Mouse (Mus musculus) effector memory CD4-positive, alpha-beta T cell, adult 7 months (primary cell): ENCODE results near the gene Rnf2. TPM values are rescaled to one million over a fixed set of nuclear protein-coding genes. Genes with fewer than 3 reads are reported as not detected.

Source experiments
- polyA plus RNA-seq: library from polyadenylated mRNA; unstranded; fragments of 100-300 nt; shearing (Covaris generic); gene quantifications from one replicate; pipeline ENCODE4 v1.2.1, GENCODE M21; 2017

The Rnf2 gene
- 124 TPM for polyA plus RNA-seq

DNA sequence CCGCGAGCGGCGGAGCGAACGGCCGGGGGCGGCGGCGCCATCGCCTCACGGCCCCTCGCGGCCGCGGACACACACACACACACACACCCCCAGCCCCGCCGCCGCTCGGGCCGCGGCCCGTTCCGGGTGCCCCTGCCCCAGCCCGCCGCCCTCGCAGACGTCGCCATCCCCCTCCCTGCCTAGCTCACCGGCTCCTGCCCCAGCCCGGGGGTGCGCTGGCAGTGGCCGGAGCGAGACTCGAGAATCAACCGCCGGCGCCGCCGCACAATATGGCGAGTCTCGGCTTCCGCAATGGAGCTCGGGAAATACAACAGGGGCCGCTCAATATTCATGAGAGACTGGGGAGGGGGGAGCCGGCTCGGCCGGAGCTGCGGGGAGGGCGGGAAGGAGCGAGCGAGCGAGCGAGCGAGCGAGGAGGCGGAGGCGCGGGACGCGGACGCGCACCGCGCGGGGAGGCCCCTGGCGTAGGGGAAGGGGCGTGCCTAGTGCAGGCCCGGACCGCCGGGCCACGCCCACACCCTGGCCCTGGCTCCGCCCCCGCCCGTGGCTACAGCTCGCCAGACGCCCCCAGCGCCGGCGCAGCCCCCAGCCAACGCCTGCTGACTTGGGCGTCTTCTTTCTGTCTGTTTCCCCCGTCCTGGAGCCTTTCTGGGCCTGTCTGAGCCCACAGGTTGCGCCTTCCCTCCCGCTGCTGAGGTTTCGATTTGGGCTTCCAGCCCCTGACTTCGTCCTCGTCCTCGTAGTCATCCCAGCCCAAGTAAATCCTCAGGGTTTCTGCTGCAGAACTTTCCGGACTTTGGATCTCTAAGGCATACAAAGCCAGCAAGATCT lies at the start of gene Rnf2:
TSS of gene Rnf2 (minus strand) at position 425 of the 831 bp plus-strand sequence.

GRCm38 (mm10) chr1:151428263-151429221 lies 72.2 kb downstream of the Rnf2 start, which contains the start of the genes Swt1 and Trmt1l:
Gene Swt1 (minus strand): TSS chr1:151428455.
Gene Trmt1l (plus strand): TSS chr1:151428542.

Other genes starting within 250 kb of the Rnf2 start
- gene Ivns1abp, start 156.5 kb downstream of the Rnf2 start, polyA plus RNA-seq = 345 TPM
- gene Swt1, start 72.5 kb downstream of the Rnf2 start, polyA plus RNA-seq = 33.3 TPM
- 58.9 TPM for gene Trmt1l, start 72.4 kb downstream of the Rnf2 start, polyA plus RNA-seq
- 38.3 TPM for gene Fam129a, start 70.2 kb upstream of the Rnf2 start, polyA plus RNA-seq